Mouse (Mus musculus) liver, embryonic 13.5 days (tissue): ENCODE results near the gene Kcnn3. TPM values are rescaled to one million over a fixed set of nuclear protein-coding genes. Genes with fewer than 3 reads are reported as not detected.

Experiments used
- ATAC-seq: fragments of 200-750 bp; cut with Nextera tagmentation; 2 replicates; pipeline ENCODE4 v1.8.0; 2017; ENCODE audit warnings: low read depth, mild to moderate bottlenecking, moderate number of reproducible peaks, moderate library complexity
- DNase-seq: peaks from one replicate; pipeline ENCODE4 v3.0.0; 2022
- H3K27ac ChIP-seq: fragments of 300-500 bp; sonication (generic); 2 replicates; pipeline ENCODE4 v1.5.1; 2015; ENCODE audit warnings: moderate library complexity, mild to moderate bottlenecking, inconsistent platforms
- H3K27me3 ChIP-seq: fragments of 300-500 bp; sonication (generic); 2 replicates; pipeline ENCODE4 v1.6.1; 2015; ENCODE audit warnings: mild to moderate bottlenecking, inconsistent platforms
- H3K36me3 ChIP-seq: fragments of 300-500 bp; sonication (generic); 2 replicates; pipeline ENCODE4 v1.6.1; 2015; ENCODE audit warnings: mild to moderate bottlenecking, inconsistent platforms
- H3K4me1 ChIP-seq: fragments of 300-500 bp; sonication (generic); replicated peaks from 2 replicates; pipeline ENCODE4 v1.6.1; 2015; ENCODE audit warnings: inconsistent platforms
- H3K4me2 ChIP-seq: fragments of 300-500 bp; sonication (generic); 2 replicates; pipeline ENCODE4 v1.6.1; 2015; ENCODE audit warnings: inconsistent platforms, mild to moderate bottlenecking, moderate library complexity
- H3K4me3 ChIP-seq: fragments of 300-500 bp; sonication (generic); replicated peaks from 2 replicates; pipeline ENCODE4 v1.5.1; 2015; ENCODE audit warnings: mild to moderate bottlenecking, inconsistent platforms
- H3K9ac ChIP-seq: fragments of 300-500 bp; sonication (generic); 2 replicates; pipeline ENCODE4 v1.6.1; 2015; ENCODE audit warnings: mild to moderate bottlenecking, inconsistent platforms
- H3K9me3 ChIP-seq: fragments of 300-500 bp; sonication (generic); replicated peaks from 2 replicates; pipeline ENCODE4 v1.6.1; 2016; ENCODE audit warnings: inconsistent platforms
- WGBS: fragments of 180-500 bp; shearing (Covaris S2); methylation state at CpG from one replicate; pipeline ENCODE4 v1.1.7; 2015; ENCODE audit not compliant: insufficient replicate concordance; 5-methylcytosine and 5-hydroxymethylcytosine counted together
- polyA plus RNA-seq: library from polyadenylated mRNA; unstranded; fragments of >200 nt; fragmentation: Nextera tagmentation; extraction: Ambion mirVana; gene quantifications from 2 replicates; pipeline ENCODE4 v1.2.1, GENCODE M21; 2015

The Kcnn3 gene
- polyA plus RNA-seq, 1 experiment from 2014 or later = 0.03 TPM

GRCm38 (mm10) chr3:89590386-89590785, 70.4 kb downstream of the Kcnn3 start:
- Histone ChIP-seq H3K36me3 (no peaks in the 10 kb centered on the region), H3K4me2 (no peak overlapping the region), H3K4me1 (no peaks in the 10 kb centered on the region), H3K9ac (no peak overlapping the region), H3K27me3 (peaks cover 12% of the 10 kb centered on the region; the same call in 1 of the 2 replicates), H3K4me3 (no peak overlapping the region), H3K27ac (no peak overlapping the region), H3K9me3 (no peaks in the 10 kb centered on the region)
- DNase-seq = no peak
- no peak for ATAC-seq
- WGBS = 81% methylated on average over 4 of the region's 4 CpGs

- no peak for ATAC-seq
- no peak for DNase-seq
Observed at GRCm38 (mm10) chr3:89591461-89591860, 71.5 kb downstream of the Kcnn3 start.

GRCm38 (mm10) chr3:89592809-89593208, 72.8 kb downstream of the Kcnn3 start:
- ATAC-seq = no peak
- Histone ChIP-seq H3K4me2 (no peak overlapping the region), H3K9me3 (no peaks in the 10 kb centered on the region), H3K9ac (no peak overlapping the region), H3K4me1 (no peaks in the 10 kb centered on the region), H3K4me3 (no peak overlapping the region), H3K27me3 (peaks cover 12% of the 10 kb centered on the region; the same call in 1 of the 2 replicates), H3K27ac (no peak overlapping the region), H3K36me3 (no peaks in the 10 kb centered on the region)
- 38% methylated on average over 11 of the region's 11 CpGs for WGBS
- DNase-seq = no peak

More at GRCm38 (mm10) chr3:89591461-89591860, 71.5 kb downstream of the Kcnn3 start:
- Histone ChIP-seq H3K27ac (no peak overlapping the region), H3K36me3 (no peaks in the 10 kb centered on the region), H3K4me1 (no peaks in the 10 kb centered on the region), H3K27me3 (peaks cover 12% of the 10 kb centered on the region; the same call in 1 of the 2 replicates), H3K9me3 (no peaks in the 10 kb centered on the region), H3K4me2 (no peak overlapping the region), H3K4me3 (no peak overlapping the region), H3K9ac (no peak overlapping the region)
- WGBS = 38% methylated on average over 3 of the region's 3 CpGs

GRCm38 (mm10) chr3:89593524-89593923, 73.6 kb downstream of the Kcnn3 start:
- no peak overlapping the region for H3K4me3 ChIP-seq
- H3K9ac ChIP-seq = no peak overlapping the region
- H3K27me3 ChIP-seq = peaks cover 12% of the 10 kb centered on the region; the same call in 1 of the 2 replicates
- H3K36me3 ChIP-seq = no peaks in the 10 kb centered on the region
- H3K9me3 ChIP-seq = no peaks in the 10 kb centered on the region
- no peak for DNase-seq
- H3K4me1 ChIP-seq = no peaks in the 10 kb centered on the region
- H3K27ac ChIP-seq = no peak overlapping the region
- no peak overlapping the region for H3K4me2 ChIP-seq
- ATAC-seq = no peak
- WGBS = 60% methylated on average over 10 of the region's 10 CpGs

- Histone ChIP-seq H3K9me3 (no peaks in the 10 kb centered on the region), H3K9ac (no peak overlapping the region), H3K4me2 (no peak overlapping the region), H3K4me1 (no peaks in the 10 kb centered on the region), H3K27me3 (peaks cover 5% of the 10 kb centered on the region), H3K27ac (no peak overlapping the region), H3K36me3 (no peaks in the 10 kb centered on the region), H3K4me3 (no peak overlapping the region)
- ATAC-seq (no peak), DNase-seq (no peak)
- 67% methylated on average over 7 of the region's 7 CpGs for WGBS
Observed at GRCm38 (mm10) chr3:89598361-89598760, 78.4 kb downstream of the Kcnn3 start.

- Histone ChIP-seq H3K9ac (no peak overlapping the region), H3K4me2 (no peak overlapping the region), H3K27me3 (no peaks in the 10 kb centered on the region; the same call in 1 of the 2 replicates), H3K27ac (no peak overlapping the region), H3K4me3 (no peak overlapping the region), H3K9me3 (no peaks in the 10 kb centered on the region), H3K4me1 (no peaks in the 10 kb centered on the region), H3K36me3 (no peaks in the 10 kb centered on the region)
- 80% methylated on average over 7 of the region's 7 CpGs for WGBS
- ATAC-seq (no peak), DNase-seq (no peak)
Observed at GRCm38 (mm10) chr3:89598967-89599366, 79.0 kb downstream of the Kcnn3 start.

DNA sequence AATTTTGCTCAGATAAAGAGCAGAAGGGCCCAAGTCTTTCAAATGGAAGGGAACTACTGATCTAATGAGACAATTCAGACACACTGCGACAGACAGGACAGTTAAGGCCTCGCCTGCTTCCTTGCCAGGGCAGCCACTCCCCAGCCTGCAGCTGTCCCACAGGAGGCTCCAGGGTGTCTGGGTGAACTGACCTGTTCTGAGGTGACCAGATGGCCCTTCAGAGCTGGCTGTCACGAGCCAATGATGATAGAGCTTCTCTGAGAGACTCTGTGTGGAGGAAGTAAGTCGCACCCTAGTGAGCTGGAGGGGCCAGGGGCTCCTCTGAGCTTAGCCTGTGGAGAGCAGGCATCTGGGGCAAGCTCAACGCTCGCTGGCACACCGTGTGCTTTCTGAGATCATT, 81.1 kb downstream of the Kcnn3 start:
- Histone ChIP-seq H3K36me3 (no peaks in the 10 kb centered on the region), H3K9ac (no peak overlapping the region), H3K27me3 (no peaks in the 10 kb centered on the region; the same call in 1 of the 2 replicates), H3K27ac (no peak overlapping the region), H3K4me2 (no peak overlapping the region), H3K4me3 (no peak overlapping the region), H3K4me1 (no peaks in the 10 kb centered on the region), H3K9me3 (no peaks in the 10 kb centered on the region)
- DNase-seq = no peak
- no peak for ATAC-seq
- 33% methylated on average over 7 of the region's 7 CpGs for WGBS

GRCm38 (mm10) chr3:89603300-89603699, 83.3 kb downstream of the Kcnn3 start:
- H3K27me3 ChIP-seq = no peaks in the 10 kb centered on the region; the same call in 1 of the 2 replicates
- ATAC-seq (no peak), DNase-seq (no peak)
- no peak overlapping the region for H3K9ac ChIP-seq
- H3K27ac ChIP-seq = no peak overlapping the region
- 70% methylated on average over 5 of the region's 5 CpGs for WGBS
- no peaks in the 10 kb centered on the region for H3K9me3 ChIP-seq
- no peaks in the 10 kb centered on the region for H3K4me1 ChIP-seq
- H3K4me3 ChIP-seq = no peak overlapping the region
- H3K36me3 ChIP-seq = no peaks in the 10 kb centered on the region
- H3K4me2 ChIP-seq = no peak overlapping the region

DNA sequence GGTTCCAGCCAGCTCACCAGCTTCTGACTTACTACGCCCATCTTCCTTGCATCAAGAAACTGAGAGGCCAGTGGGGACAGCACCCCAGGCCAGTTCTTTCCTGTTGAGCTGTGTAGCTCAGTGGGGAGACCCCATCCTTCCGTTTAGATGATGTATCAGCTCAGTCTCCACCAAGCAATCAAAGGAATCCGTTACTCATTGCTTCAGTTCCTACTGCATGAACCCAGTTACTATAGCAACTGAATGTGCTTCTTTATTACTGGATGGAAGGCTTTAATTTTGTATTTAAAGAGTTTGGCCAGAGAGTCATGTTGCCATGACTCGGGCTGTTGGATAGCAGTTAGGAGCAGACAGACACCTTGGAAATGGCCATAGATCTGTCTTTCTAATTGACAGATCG, 85.3 kb downstream of the Kcnn3 start:
- DNase-seq = no peak
- 56% methylated on average over 5 of the region's 5 CpGs for WGBS
- Histone ChIP-seq H3K9ac (no peak overlapping the region), H3K4me1 (no peaks in the 10 kb centered on the region), H3K36me3 (no peaks in the 10 kb centered on the region), H3K4me2 (no peak overlapping the region), H3K27ac (no peak overlapping the region), H3K27me3 (no peaks in the 10 kb centered on the region; the same call in 1 of the 2 replicates), H3K9me3 (no peaks in the 10 kb centered on the region), H3K4me3 (no peak overlapping the region)
- no peak for ATAC-seq

GRCm38 (mm10) chr3:89607327-89607726, 87.4 kb downstream of the Kcnn3 start:
- H3K27ac ChIP-seq = no peak overlapping the region
- WGBS = 50% methylated on average over 1 of the region's 1 CpGs

DNA sequence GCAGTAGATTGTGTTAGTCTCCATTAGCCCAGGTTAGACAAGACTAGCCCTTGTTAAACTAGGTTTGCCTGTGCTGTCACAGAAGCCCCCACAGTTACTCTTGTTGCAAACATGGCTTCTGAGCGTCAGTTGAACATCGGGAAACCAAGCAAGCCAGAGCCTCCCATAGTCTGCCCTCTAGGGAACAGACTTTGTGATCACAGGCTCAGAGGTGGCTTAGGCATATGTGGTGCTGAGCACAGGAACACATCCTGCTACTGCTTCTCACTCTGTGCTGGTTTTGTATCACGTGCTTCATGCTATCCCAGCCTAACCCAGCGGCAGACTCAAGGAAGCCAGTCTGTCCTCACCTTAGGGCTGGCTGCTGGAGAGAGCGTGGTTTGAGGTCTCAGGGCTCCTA, 92.1 kb downstream of the Kcnn3 start:
- ATAC-seq = no peak
- Histone ChIP-seq H3K27me3 (no peaks in the 10 kb centered on the region), H3K9ac (no peak overlapping the region), H3K4me1 (no peaks in the 10 kb centered on the region), H3K9me3 (no peaks in the 10 kb centered on the region), H3K27ac (no peak overlapping the region), H3K36me3 (no peaks in the 10 kb centered on the region), H3K4me3 (no peak overlapping the region), H3K4me2 (no peak overlapping the region)
- WGBS = 52% methylated on average over 5 of the region's 5 CpGs
- DNase-seq = no peak

More at GRCm38 (mm10) chr3:89607327-89607726, 87.4 kb downstream of the Kcnn3 start:
- no peak for ATAC-seq
- no peak overlapping the region for H3K4me3 ChIP-seq
- H3K4me2 ChIP-seq = no peak overlapping the region
- no peaks in the 10 kb centered on the region for H3K9me3 ChIP-seq
- DNase-seq = no peak
- no peaks in the 10 kb centered on the region for H3K27me3 ChIP-seq
- no peaks in the 10 kb centered on the region for H3K4me1 ChIP-seq
- H3K9ac ChIP-seq = no peak overlapping the region
- H3K36me3 ChIP-seq = no peaks in the 10 kb centered on the region
